Mouse (Mus musculus) left cerebral cortex, postnatal 25 days (tissue): Measurements from ENCODE around the gene Mef2d. TPM values are rescaled to one million over a fixed set of nuclear protein-coding genes. Genes with fewer than 3 reads are reported as not detected.

Experiments used
- DNase-seq, 2 experiments: peaks; one replicate each; pipeline ENCODE4 v3.0.0; 2022; ENCODE audit warnings: low spot score in 2 of 2, mixed read lengths in 1 of 2
- intact Hi-C: fragments of 180-260 bp; cut with DNase I; formaldehyde crosslinking; loops from one replicate; pipeline ENCODE4 v1.15.1; 2025
- total RNA-seq, 2 experiments: library from RNA; stranded (reverse); gene quantifications; 2 replicates each; pipeline ENCODE4 v1.2.3; 2021

Mef2d gene
- total RNA-seq, 2 experiments from 2014 or later, result 211 to 225 TPM

- intact Hi-C loops, result no loop called here
- DNase-seq, result no peak
Observed at GRCm38 (mm10) chr3:88203456-88203855, 61.3 kb downstream of the Mef2d start.

- intact Hi-C loops, result no loop called here
- DNase-seq, result peak in 1 of 2 experiments; percentile 42
Observed at GRCm38 (mm10) chr3:88203999-88204700, 62.0 kb downstream of the Mef2d start.

GRCm38 (mm10) chr3:88204751-88205150 is 62.6 kb downstream of the Mef2d start:
- DNase-seq, result peak in 1 of 2 experiments; percentile 80
- intact Hi-C loops, result loop anchor here (1.0 kb wide), 1 partner anchor 28 kb away; no protein-coding TSS in a partner anchor

- intact Hi-C loops, result loop anchor here (1.0 kb wide), 1 partner anchor 27 kb away; no protein-coding TSS in a partner anchor
- DNase-seq, result peak in 1 of 2 experiments; percentile 30
Observed at GRCm38 (mm10) chr3:88205176-88205562, 63.0 kb downstream of the Mef2d start.

- DNase-seq, result peak in 1 of 2 experiments; percentile 67
- intact Hi-C loops, result loop anchor here (1.0 kb wide), 1 partner anchor 26 kb away; no protein-coding TSS in a partner anchor
Observed at GRCm38 (mm10) chr3:88205563-88206491, 63.7 kb downstream of the Mef2d start.

- intact Hi-C loops, result no loop called here
- DNase-seq, result no peak
Observed at GRCm38 (mm10) chr3:88206500-88206899, 64.3 kb downstream of the Mef2d start.

GRCm38 (mm10) chr3:88206901-88207371 is 64.8 kb downstream of the Mef2d start:
- intact Hi-C loops, result no loop called here
- DNase-seq, result peak; percentile 81 to 87

- DNase-seq, result peak in 1 of 2 experiments; percentile 23
- intact Hi-C loops, result no loop called here
Observed at GRCm38 (mm10) chr3:88207451-88208100, 65.4 kb downstream of the Mef2d start.

- peak in 1 of 2 experiments; percentile 28 for DNase-seq
- intact Hi-C loops, result no loop called here
Observed at GRCm38 (mm10) chr3:88208226-88208720, 66.1 kb downstream of the Mef2d start.

GRCm38 (mm10) chr3:88209306-88209705 is 67.1 kb downstream of the Mef2d start:
- peak in 1 of 2 experiments; percentile 11 for DNase-seq
- intact Hi-C loops, result no loop called here

GRCm38 (mm10) chr3:88210121-88210520 is 67.9 kb downstream of the Mef2d start:
- intact Hi-C loops, result no loop called here
- no peak for DNase-seq

- no peak for DNase-seq
- intact Hi-C loops, result no loop called here
Observed at GRCm38 (mm10) chr3:88210918-88211317, 68.7 kb downstream of the Mef2d start.

GRCm38 (mm10) chr3:88212356-88212755 is 70.2 kb downstream of the Mef2d start:
- peak in 1 of 2 experiments; percentile 24 for DNase-seq

GRCm38 (mm10) chr3:88213019-88213418 is 70.8 kb downstream of the Mef2d start:
- peak in 1 of 2 experiments; percentile 31 for DNase-seq
- intact Hi-C loops, result no loop called here

More at GRCm38 (mm10) chr3:88212356-88212755, 70.2 kb downstream of the Mef2d start:
- intact Hi-C loops, result no loop called here

GRCm38 (mm10) chr3:88214197-88214938 is 72.2 kb downstream of the Mef2d start:
- intact Hi-C loops, result no loop called here
- peak; percentile 79 to 91 for DNase-seq

GRCm38 (mm10) chr3:88214971-88215552 is 72.9 kb downstream of the Mef2d start:
- DNase-seq, result no peak
- intact Hi-C loops, result no loop called here

- intact Hi-C loops, result no loop called here
- peak in 1 of 2 experiments; percentile 56 for DNase-seq
Observed at GRCm38 (mm10) chr3:88215553-88216004, 73.4 kb downstream of the Mef2d start.

GRCm38 (mm10) chr3:88216116-88216515 is 73.9 kb downstream of the Mef2d start:
- intact Hi-C loops, result no loop called here
- DNase-seq, result no peak
